Mouse (Mus musculus): ENCODE measurements around the gene Reck. TPM values are rescaled to one million over a fixed set of nuclear protein-coding genes. Genes with fewer than 3 reads are reported as not detected.
A peak's percentile ranks its signal among the peaks of the same experiment; 100 is the strongest.

The Reck gene
- polyA plus RNA-seq, 1 experiment: 0.12 TPM

GRCm38 (mm10) chr4:43897209-43897608 is 21.9 kb downstream of the Reck start:
- Histone ChIP-seq H3K4me3 (ENCODE audit: insufficient read depth, low read length) (no peak overlapping the region), H3K4me1 (ENCODE audit: control insufficient read depth, insufficient read depth, low read length) (no peaks in the 10 kb centered on the region; the same call in 1 of the 2 replicates), H3K27ac (ENCODE audit: insufficient read depth, low read depth, low read length) (no peak overlapping the region)
- no peak for TF ChIP-seq POLR2A (IDR thresholded peaks at IDR 0.05; ENCODE audit: borderline replicate concordance, low read depth, low read length)
- no peak for TF ChIP-seq CTCF (IDR thresholded peaks at IDR 0.05; ENCODE audit: low read depth, low read length)

- Histone ChIP-seq H3K4me3 (ENCODE audit: insufficient read depth, low read length) (no peak overlapping the region), H3K4me1 (ENCODE audit: control insufficient read depth, insufficient read depth, low read length) (no peaks in the 10 kb centered on the region; the same call in 1 of the 2 replicates), H3K27ac (ENCODE audit: insufficient read depth, low read depth, low read length) (no peak overlapping the region)
- TF ChIP-seq CTCF (IDR thresholded peaks at IDR 0.05; ENCODE audit: low read depth, low read length): no peak
These were observed 23.9 kb downstream of the Reck start for GRCm38 (mm10) chr4:43899197-43899596.

GRCm38 (mm10) chr4:43903690-43904089 is 28.4 kb downstream of the Reck start:
- Histone ChIP-seq H3K4me1 (ENCODE audit: control insufficient read depth, insufficient read depth, low read length) (no peaks in the 10 kb centered on the region), H3K27ac (ENCODE audit: insufficient read depth, low read depth, low read length) (no peak overlapping the region), H3K4me3 (ENCODE audit: insufficient read depth, low read length) (no peak overlapping the region)
- TF ChIP-seq CTCF (IDR thresholded peaks at IDR 0.05; ENCODE audit: low read depth, low read length) (no peak), POLR2A (IDR thresholded peaks at IDR 0.05; ENCODE audit: borderline replicate concordance, low read depth, low read length) (no peak)

- H3K4me3 ChIP-seq (ENCODE audit: insufficient read depth, low read length): no peak overlapping the region
- no peaks in the 10 kb centered on the region for H3K4me1 ChIP-seq (ENCODE audit: control insufficient read depth, insufficient read depth, low read length)
- no peak overlapping the region for H3K27ac ChIP-seq (ENCODE audit: insufficient read depth, low read depth, low read length)
- TF ChIP-seq CTCF (IDR thresholded peaks at IDR 0.05; ENCODE audit: low read depth, low read length) (no peak), POLR2A (IDR thresholded peaks at IDR 0.05; ENCODE audit: borderline replicate concordance, low read depth, low read length) (no peak)
These were observed 31.1 kb downstream of the Reck start for GRCm38 (mm10) chr4:43906443-43906842.

- Histone ChIP-seq H3K4me3 (ENCODE audit: insufficient read depth, low read length) (no peak overlapping the region), H3K4me1 (ENCODE audit: control insufficient read depth, insufficient read depth, low read length) (no peaks in the 10 kb centered on the region), H3K27ac (ENCODE audit: insufficient read depth, low read depth, low read length) (no peak overlapping the region)
- TF ChIP-seq CTCF (IDR thresholded peaks at IDR 0.05; ENCODE audit: low read depth, low read length): no peak
- no peak for TF ChIP-seq POLR2A (IDR thresholded peaks at IDR 0.05; ENCODE audit: borderline replicate concordance, low read depth, low read length)
These were observed 42.9 kb downstream of the Reck start for GRCm38 (mm10) chr4:43918221-43918620.

GRCm38 (mm10) chr4:43920602-43921001 is 45.3 kb downstream of the Reck start:
- TF ChIP-seq POLR2A (IDR thresholded peaks at IDR 0.05; ENCODE audit: borderline replicate concordance, low read depth, low read length) (no peak), CTCF (IDR thresholded peaks at IDR 0.05; ENCODE audit: low read depth, low read length) (no peak)
- Histone ChIP-seq H3K27ac (ENCODE audit: insufficient read depth, low read depth, low read length) (no peak overlapping the region), H3K4me1 (ENCODE audit: control insufficient read depth, insufficient read depth, low read length) (peaks cover 3% of the 10 kb centered on the region; the same call in 1 of the 2 replicates), H3K4me3 (ENCODE audit: insufficient read depth, low read length) (no peak overlapping the region)

GRCm38 (mm10) chr4:43925125-43925524 is 49.8 kb downstream of the Reck start:
- no peak for TF ChIP-seq POLR2A (IDR thresholded peaks at IDR 0.05; ENCODE audit: borderline replicate concordance, low read depth, low read length)
- no peak for TF ChIP-seq CTCF (IDR thresholded peaks at IDR 0.05; ENCODE audit: low read depth, low read length)
- Histone ChIP-seq H3K27ac (ENCODE audit: insufficient read depth, low read depth, low read length) (no peak overlapping the region), H3K4me3 (ENCODE audit: insufficient read depth, low read length) (no peak overlapping the region), H3K4me1 (ENCODE audit: control insufficient read depth, insufficient read depth, low read length) (peaks cover 3% of the 10 kb centered on the region; the same call in 1 of the 2 replicates)

- Histone ChIP-seq H3K4me3 (ENCODE audit: insufficient read depth, low read length) (no peak overlapping the region), H3K27ac (ENCODE audit: insufficient read depth, low read depth, low read length) (no peak overlapping the region), H3K4me1 (ENCODE audit: control insufficient read depth, insufficient read depth, low read length) (peaks cover 3% of the 10 kb centered on the region; the same call in 1 of the 2 replicates)
- no peak for TF ChIP-seq POLR2A (IDR thresholded peaks at IDR 0.05; ENCODE audit: borderline replicate concordance, low read depth, low read length)
- peak; percentile 93 for TF ChIP-seq CTCF (IDR thresholded peaks at IDR 0.05; ENCODE audit: low read depth, low read length)
These were observed 50.4 kb downstream of the Reck start for GRCm38 (mm10) chr4:43925779-43926178.

- TF ChIP-seq POLR2A (IDR thresholded peaks at IDR 0.05; ENCODE audit: borderline replicate concordance, low read depth, low read length) (no peak), CTCF (IDR thresholded peaks at IDR 0.05; ENCODE audit: low read depth, low read length) (no peak)
- Histone ChIP-seq H3K4me1 (ENCODE audit: control insufficient read depth, insufficient read depth, low read length) (peaks cover 3% of the 10 kb centered on the region; the same call in 1 of the 2 replicates), H3K4me3 (ENCODE audit: insufficient read depth, low read length) (no peak overlapping the region), H3K27ac (ENCODE audit: insufficient read depth, low read depth, low read length) (no peak overlapping the region)
These were observed 52.5 kb downstream of the Reck start for GRCm38 (mm10) chr4:43927826-43928225.

GRCm38 (mm10) chr4:43931877-43932276 is 56.5 kb downstream of the Reck start:
- Histone ChIP-seq H3K27ac (ENCODE audit: insufficient read depth, low read depth, low read length) (no peak overlapping the region), H3K4me3 (ENCODE audit: insufficient read depth, low read length) (no peak overlapping the region), H3K4me1 (ENCODE audit: control insufficient read depth, insufficient read depth, low read length) (peaks cover 2% of the 10 kb centered on the region)
- no peak for TF ChIP-seq CTCF (IDR thresholded peaks at IDR 0.05; ENCODE audit: low read depth, low read length)
- no peak for TF ChIP-seq POLR2A (IDR thresholded peaks at IDR 0.05; ENCODE audit: borderline replicate concordance, low read depth, low read length)

GRCm38 (mm10) chr4:43936186-43936585 is 60.9 kb downstream of the Reck start:
- TF ChIP-seq CTCF (IDR thresholded peaks at IDR 0.05; ENCODE audit: low read depth, low read length) (no peak), POLR2A (IDR thresholded peaks at IDR 0.05; ENCODE audit: borderline replicate concordance, low read depth, low read length) (no peak)
- H3K27ac ChIP-seq (ENCODE audit: insufficient read depth, low read depth, low read length): no peak overlapping the region
- H3K4me3 ChIP-seq (ENCODE audit: insufficient read depth, low read length): no peak overlapping the region
- peaks cover 4% of the 10 kb centered on the region for H3K4me1 ChIP-seq (ENCODE audit: control insufficient read depth, insufficient read depth, low read length)

All from bone marrow macrophage, adult 2 months (primary cell).